Mouse (Mus musculus) layer of hippocampus, adult 9-11 months (tissue): Measurements from ENCODE around the gene Tnfrsf23.
"Not testable (repeated sequence)": the region's sequence is repeated elsewhere in the genome, so short reads cannot be mapped to it uniquely, and the experiment has no call there.

Source experiments
- DNase-seq: peaks from one replicate; pipeline ENCODE4 v3.0.0; 2022

Gene Tnfrsf23

DNA sequence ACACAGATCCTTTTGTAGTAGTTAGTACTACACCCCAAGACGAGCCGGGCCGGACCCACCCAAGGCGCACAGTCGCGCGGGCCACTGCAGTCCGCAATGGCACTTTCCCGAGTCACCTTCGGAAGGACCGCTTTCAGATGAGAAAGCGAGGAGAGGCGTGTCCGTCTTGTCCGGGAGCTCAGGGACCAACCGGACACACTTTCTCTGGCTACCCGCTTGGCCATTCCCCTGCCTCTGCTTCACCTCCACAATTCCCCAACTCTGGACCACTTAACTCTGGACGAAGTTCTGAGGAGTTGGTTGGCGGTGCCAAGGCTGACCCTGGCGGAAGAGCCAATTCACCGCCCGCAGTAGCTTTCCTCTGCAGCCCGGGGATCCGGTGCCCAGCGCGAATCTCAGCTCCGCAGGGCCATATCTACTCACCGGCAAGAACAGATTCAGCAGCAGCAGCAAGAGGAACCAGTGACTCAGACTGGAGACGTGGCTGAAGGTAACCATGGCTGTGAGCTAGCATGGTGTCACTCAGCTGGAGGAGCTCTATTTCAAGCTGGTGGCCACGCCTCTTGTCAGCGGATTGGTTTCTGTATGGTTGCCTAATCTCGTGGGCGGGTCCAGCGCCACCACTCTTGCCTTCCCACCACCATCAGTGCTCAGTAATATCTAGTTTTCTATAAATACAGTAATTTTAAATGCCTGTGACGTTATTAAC is at the start of gene Tnfrsf23:
Gene Tnfrsf23 (minus strand): TSS at position 514 of the 709 bp plus-strand sequence.
- peak; percentile 83 for DNase-seq

DNA sequence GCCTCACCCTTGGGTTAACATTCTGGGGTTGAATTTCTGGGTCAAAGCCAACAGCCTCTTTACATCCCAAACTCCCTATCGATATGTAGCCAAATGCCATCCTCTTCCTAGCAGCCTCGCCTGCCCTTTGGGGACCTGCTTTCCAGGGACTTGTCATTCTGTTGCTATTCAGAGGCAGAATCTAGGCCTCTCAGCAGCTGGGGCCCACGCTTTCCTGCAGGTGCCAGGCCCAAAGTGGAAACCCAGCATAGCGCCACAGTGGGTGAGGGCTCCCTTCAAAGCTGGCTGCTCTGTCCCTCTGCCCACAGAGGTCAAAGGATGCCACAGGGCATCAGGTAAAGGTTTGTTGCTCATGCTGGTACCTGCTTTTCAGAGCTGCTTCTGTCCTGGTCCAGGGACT is 48.1 kb upstream of the Tnfrsf23 start:
- no peak for DNase-seq

- DNase-seq, result no peak
Observed at GRCm38 (mm10) chr7:143729886-143730285, 44.2 kb upstream of the Tnfrsf23 start.

- DNase-seq, result no peak
Observed at GRCm38 (mm10) chr7:143726396-143726795, 40.7 kb upstream of the Tnfrsf23 start.

GRCm38 (mm10) chr7:143723841-143724240 is 38.2 kb upstream of the Tnfrsf23 start:
- no peak for DNase-seq

GRCm38 (mm10) chr7:143722646-143723045 is 37.0 kb upstream of the Tnfrsf23 start:
- peak; percentile 47 for DNase-seq

DNA sequence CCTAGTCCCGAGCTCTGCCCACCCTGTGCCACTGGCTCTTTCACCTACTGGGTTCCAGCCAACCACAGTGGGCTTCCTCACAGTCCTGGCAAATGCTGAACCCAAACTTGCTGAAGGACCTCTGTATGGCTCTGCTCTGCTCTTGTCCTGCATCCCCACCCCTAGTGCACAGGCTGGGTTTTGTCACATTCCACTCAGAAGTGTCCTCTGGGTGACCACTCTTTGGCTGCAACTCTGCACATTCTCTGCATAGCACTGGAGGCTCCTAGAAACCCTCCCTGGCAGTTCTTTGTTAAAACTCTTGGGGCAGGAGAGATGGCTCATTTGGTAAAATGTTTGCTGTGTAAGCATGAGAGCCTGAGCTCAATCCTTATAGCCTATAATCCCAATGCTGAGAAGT is 32.1 kb upstream of the Tnfrsf23 start:
- DNase-seq, result no peak

GRCm38 (mm10) chr7:143713421-143713820 is 27.7 kb upstream of the Tnfrsf23 start:
- no peak for DNase-seq

- DNase-seq, result no peak
Observed at GRCm38 (mm10) chr7:143712771-143713348, 27.2 kb upstream of the Tnfrsf23 start.

- DNase-seq, result no peak
Observed at GRCm38 (mm10) chr7:143712023-143712422, 26.4 kb upstream of the Tnfrsf23 start.

GRCm38 (mm10) chr7:143711381-143711780 is 25.7 kb upstream of the Tnfrsf23 start:
- DNase-seq, result no peak

DNA sequence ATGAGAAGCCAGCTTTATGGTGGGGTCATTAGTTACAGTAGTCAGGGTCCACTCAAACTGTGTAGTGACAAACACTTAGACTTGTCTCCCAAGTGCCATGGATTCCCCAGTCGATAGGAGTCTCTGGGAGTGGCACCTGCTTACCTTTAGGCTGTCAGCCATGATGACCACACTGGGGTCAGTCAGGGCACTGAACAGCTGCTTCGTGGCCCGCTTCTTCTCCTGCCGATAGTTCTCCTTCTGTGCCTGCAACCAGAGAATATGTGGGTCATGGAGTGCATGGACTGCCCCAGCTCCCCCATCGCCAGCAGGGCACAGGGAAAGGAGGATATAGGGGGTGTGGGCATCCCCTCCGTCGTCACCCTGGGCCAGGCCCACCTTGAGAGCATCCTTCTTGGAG is 23.7 kb upstream of the Tnfrsf23 start:
- DNase-seq, result no peak

DNA sequence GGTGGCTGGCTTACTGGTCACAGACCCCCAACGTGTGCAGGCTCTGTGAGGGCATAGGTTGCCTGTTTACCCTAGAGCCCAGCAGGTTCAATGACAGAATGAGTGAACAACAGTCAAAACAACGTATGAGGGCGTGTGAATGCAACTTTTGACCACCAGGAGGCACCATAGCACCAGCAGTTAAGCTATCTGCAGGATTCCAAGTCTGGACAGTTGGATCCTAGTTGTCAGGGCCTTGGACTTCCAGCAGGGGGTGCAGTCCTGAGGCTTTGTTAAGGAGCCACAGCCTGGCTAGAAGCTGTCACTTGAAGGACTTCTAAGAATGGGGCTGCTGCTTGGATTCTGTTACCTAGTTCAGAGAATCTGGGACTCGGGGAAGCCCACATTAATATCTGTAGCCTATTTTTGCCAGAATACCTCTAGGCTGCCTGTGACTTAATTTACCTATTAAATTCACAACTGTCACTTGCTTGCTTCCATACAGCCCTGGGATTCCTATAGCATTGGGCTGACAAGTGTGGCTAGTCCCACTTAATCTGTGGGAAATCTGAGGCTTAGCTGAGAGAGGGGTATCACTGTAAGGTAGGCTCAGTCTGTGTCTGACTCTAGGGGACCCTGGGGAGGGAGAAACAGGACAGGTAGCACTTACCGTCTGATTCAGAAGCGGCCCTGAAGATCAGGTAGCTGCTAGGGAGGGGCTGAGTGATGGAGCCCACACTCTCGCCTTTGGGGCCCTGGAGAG is 21.2 kb upstream of the Tnfrsf23 start:
- DNase-seq, result peak; percentile 90

DNA sequence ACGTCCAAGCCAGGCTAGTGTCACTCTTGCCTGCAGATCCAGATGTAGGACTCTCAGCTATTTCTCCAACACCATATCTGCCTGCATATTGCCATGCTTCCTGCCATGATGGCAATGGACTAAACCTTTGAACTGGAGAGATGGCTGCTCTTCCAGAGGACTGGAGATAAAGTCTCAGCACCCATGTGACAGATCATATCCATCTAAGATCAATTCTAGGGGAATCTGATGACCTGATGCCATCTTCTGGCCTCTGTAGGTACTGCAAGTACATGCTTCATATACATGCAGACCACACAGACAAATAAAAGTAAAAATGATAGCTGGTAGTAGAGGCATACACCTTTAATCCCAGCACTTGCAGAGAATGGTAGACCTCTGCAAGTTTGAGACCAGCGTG is 10.5 kb upstream of the Tnfrsf23 start:
- DNase-seq, result no peak

GRCm38 (mm10) chr7:143694550-143694949 is 8.9 kb upstream of the Tnfrsf23 start:
- DNase-seq, result no peak

DNA sequence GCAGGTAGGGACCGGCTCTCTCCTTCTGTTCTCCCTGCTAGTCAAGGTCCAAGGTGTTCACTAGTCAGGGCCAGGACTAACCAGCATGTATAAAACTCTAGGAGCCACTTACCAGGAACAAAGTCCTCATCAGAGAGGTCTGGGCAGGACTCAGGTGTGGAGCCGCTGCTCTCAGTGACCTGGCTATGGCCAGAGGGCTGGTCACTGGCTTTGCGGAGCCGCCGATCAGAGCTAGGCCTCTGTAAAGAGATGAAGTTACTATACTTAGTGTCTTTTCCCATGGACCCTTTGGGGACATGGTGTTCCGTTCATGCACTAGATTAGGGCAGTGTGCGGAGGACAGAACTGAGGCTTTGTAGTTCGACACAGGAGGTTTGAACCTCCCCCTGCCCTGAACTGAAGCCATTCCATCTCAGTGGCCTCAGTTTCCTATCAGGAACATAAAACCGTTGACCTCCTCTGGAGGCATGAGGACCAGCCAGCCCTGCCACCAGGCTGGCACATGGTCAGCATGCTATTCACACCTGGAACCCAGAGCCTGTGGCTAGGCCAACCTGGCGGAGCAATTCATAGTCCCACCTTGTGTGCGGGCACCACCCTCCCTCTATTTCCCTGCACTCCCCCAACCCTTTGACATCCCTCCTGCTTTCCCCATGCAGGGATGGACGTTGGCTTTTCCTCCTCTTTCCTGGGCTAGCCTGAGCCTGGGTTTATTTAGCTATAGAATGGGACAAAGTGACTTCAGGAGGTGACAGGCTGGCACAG is 7.3 kb upstream of the Tnfrsf23 start:
- DNase-seq, result no peak

DNA sequence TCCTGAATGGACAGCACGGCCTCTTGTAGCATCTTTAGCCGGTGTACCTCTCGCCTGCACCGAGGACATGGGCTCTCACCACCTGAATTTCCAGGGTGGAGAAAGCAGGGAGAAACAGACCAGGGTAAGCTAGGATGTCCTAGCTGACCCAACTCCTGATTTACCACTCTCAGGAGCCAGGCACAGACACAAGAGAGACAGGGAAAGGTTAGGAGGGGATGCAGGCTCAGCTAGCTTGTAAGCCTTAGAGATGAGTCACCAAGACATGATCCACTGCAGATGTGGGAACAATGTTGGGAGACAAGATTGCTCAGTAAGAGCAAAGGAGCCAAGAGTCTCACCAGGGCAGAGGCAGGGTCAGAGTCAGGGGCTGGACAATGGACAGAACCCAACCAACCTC is 6.2 kb upstream of the Tnfrsf23 start:
- no peak for DNase-seq

GRCm38 (mm10) chr7:143691181-143691580 is 5.5 kb upstream of the Tnfrsf23 start:
- no peak for DNase-seq

- DNase-seq, result no peak
Observed at GRCm38 (mm10) chr7:143689946-143690345, 4.3 kb upstream of the Tnfrsf23 start.

DNA sequence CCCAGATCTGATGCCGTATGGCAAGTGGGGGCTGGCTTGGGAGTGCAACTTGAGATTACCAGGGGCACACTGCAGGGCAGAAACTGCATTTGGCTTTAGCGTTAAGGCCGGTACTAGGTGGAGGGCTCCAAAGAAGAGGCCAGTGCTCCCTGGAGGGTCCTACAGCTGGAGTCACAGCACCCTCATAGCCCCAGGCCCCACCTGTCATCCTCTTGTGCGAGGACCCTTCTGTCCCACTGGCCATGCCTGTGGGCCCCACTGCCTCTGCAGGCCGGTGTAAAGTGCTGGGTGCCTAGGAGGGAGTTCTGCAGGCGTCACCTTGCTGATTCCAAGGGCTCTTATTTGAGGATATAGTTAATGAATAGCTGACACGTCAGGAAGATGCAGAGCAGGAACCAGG is 3.8 kb upstream of the Tnfrsf23 start:
- no peak for DNase-seq

DNA sequence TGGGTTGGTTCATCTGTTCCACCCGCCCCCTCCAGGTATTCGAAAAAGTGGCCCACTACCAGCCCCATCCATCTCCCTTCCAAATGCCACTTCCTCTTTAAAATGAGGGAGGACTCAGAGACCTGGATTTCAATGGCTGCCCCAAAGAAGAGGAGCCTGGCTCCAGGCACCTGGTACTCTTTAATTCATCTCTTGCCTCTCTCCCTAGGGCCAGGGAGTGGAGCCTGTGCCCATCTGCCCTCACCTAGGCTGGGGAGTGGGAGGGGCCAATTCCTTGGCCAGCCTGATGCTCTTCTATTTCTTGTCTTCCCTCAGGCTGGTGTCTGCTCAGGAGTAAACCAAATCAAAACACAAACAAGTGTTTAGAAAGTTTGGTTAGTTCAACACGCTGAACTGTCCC is 1.0 kb upstream of the Tnfrsf23 start:
- DNase-seq, result not testable (repeated sequence)

GRCm38 (mm10) chr7:143686191-143686590 is 519 bp upstream of the Tnfrsf23 start:
- DNase-seq, result not testable (repeated sequence)

- DNase-seq, result not testable (repeated sequence)
Observed at GRCm38 (mm10) chr7:143684569-143684968, 1.1 kb downstream of the Tnfrsf23 start.
